Mouse (Mus musculus) T-helper 1 cell (primary cell): ENCODE data around the gene Gm47841.

ENCODE experiments used
- in situ Hi-C: fragments of 300-600 bp; cut with MboI, MseI; formaldehyde crosslinking; loops from one replicate; pipeline ENCODE4 v1.15.1; 2025; ENCODE audit warnings: high pct_unique_total_duplicates

Gm47841 gene

DNA sequence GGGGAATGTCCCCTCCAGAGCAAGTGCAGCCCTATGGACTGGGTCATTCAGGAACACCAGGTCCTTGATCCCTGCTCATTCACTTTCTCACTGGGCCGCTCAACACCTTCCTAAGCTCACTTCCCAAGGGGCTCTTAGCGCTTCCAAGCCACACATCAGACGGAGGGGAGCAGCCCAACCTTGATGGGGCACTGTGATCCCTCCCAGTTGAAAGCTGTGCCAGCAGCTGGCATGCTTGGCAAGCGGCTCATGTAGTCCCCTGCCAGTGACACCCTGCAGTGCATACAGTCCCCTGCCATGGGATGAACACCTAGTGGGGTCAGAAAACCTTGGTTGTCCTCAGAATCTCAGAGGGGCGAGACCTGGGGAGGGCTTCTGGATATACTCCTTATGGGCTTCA lies 26.9 kb upstream of the Gm47841 start:
- in situ Hi-C loops: no loop called here

GRCm38 (mm10) chr15:101072736-101073135 lies 25.5 kb upstream of the Gm47841 start:
- in situ Hi-C loops: no loop called here

GRCm38 (mm10) chr15:101070762-101071161 lies 23.6 kb upstream of the Gm47841 start:
- in situ Hi-C loops: no loop called here

- in situ Hi-C loops: no loop called here
Measured at GRCm38 (mm10) chr15:101069641-101070190, 22.5 kb upstream of the Gm47841 start.

DNA sequence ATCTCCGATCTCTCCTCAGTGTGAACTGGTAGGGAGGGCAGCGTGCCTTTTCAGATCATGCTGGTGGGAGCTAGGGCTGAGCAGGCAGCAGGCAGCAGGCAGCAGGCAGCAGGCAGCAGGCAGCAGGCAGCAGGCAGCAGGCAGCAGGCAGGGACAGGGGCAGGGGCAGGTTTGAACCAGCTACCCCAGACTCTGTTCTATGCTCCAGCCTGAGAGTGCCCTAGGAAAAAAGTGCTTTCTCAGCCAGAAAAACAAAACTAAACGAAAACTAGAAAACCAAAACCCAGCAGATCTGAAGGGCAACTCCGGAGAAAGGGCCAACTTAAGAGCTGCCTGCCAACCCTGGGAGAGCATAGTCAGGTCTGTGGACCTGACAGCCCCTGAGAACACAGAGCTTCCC lies 21.5 kb upstream of the Gm47841 start:
- in situ Hi-C loops: no loop called here

GRCm38 (mm10) chr15:101068029-101068428 lies 20.8 kb upstream of the Gm47841 start:
- in situ Hi-C loops: no loop called here

DNA sequence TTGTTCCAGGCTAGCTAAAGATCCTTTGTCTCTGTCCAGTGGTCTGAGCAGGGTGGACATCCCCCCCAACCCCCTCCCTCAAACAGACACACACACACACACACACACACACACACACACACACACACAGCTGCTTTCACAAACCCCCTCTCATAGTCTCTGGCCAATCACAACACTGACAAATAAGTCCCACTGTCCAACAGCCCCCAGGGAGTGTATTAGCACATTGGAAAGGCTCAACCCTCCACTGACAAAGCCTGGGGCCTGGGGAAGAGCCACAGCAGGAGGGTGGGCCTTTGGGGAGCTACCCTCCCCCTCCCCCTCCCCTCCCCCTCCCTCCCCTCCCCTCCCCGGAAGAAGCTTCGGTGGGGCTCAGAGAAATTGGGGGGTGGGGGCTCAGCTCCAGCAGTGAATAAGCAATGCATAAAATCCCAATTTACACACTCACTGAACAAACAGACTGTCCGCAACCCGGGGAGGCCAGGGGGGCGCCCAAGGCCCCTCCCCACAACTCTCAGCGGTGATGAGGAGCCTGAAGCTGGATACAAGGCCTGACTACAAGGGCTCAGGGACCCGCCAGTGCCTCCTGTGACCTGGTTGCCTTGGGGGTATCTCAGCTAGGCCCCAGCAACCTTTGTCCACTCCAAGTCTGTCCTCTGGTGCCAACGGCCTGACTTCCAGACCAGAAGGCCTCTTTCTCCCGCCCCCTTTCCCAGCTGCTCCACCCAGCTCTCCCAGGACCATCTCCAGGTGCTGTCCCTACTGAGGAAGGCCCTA lies 19.9 kb upstream of the Gm47841 start:
- in situ Hi-C loops: no loop called here

DNA sequence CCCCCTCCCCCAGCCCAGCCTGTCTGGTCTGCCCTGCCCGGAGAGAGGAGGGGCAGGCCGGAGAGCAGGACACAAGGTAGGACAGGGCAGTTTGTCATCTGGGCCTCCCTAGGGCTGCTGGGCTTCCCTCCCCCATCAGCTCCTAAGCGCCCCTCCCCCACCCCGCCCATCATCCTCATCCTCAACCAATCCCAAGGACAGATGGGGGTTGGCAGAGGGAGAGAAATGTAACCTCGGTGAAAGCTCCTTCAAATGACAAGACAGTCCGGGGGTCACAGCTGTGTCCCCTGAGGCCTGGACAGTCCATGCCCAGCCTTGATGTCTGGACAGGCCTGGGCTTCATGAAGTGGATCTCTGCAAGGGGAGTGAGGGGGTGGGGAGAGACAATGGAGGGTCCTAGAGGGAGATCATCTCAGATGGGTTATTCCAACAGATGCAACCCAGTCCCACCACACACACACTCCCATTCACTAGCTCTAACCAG lies 19.2 kb upstream of the Gm47841 start:
- in situ Hi-C loops: no loop called here

- in situ Hi-C loops: no loop called here
Measured at GRCm38 (mm10) chr15:101065069-101065468, 17.9 kb upstream of the Gm47841 start.

DNA sequence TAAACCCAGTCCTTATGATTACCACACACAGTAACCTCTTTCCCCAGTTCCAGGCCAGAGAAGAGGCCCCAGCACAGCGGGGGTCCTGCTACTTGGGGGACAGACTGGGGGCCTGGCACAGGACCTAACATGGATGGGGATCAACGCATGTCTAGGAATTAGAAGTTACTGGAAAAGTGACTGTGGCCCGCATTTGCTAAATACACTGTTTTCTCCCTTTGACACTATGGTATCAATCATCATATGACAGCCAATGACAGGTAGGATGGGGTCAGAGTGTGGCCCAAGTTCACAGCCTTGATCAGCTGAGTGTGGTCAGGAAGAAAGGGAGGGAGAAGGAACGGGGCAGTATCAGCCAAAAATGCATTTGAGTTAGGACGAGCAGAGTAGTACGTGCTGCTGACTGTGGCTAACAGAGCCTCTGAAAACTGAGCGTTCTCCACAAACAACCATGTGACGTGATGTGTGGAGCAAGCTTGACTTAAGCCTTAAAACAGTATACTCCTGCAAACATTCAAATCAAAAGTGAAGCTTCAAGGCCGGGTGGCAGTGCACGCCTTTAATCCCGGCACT lies 13.2 kb upstream of the Gm47841 start:
- in situ Hi-C loops: no loop called here

DNA sequence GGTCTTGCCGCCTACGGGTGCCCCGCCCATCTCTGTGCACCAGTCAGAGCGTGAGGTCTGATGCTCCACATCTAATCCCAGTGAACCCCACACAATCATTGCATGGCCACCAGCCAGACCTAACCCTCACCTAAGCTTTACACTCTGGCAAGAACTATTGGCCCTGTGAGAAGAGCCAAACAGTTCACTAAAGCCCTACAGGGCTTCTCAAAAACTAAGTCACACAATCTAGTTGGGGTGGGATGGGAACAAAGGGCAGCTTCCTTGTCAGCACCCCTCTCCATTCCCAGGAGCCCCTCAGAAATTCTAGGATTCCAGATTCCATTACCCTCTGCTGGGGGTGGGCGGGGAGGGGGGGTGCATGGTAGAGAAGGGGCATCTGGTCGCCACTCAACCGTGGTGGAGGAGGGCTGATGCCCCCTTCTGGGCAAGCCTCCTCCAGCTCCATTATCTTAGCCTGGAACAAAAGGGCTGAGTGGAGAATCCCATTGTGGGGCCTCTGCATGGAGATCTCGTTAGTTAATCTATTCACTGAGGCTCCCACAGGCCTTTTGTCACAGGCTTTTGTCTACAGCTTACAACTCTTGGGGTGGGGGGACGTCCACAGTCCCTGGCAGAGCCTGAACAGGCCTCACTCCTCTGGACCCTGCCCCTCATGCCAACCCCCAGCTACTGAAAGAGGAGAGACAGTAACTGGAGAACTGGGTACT lies 12.5 kb upstream of the Gm47841 start:
- in situ Hi-C loops: no loop called here

- in situ Hi-C loops: no loop called here
Measured at GRCm38 (mm10) chr15:101056225-101056624, 9.0 kb upstream of the Gm47841 start.

- in situ Hi-C loops: no loop called here
Measured at GRCm38 (mm10) chr15:101054541-101054940, 7.3 kb upstream of the Gm47841 start.

DNA sequence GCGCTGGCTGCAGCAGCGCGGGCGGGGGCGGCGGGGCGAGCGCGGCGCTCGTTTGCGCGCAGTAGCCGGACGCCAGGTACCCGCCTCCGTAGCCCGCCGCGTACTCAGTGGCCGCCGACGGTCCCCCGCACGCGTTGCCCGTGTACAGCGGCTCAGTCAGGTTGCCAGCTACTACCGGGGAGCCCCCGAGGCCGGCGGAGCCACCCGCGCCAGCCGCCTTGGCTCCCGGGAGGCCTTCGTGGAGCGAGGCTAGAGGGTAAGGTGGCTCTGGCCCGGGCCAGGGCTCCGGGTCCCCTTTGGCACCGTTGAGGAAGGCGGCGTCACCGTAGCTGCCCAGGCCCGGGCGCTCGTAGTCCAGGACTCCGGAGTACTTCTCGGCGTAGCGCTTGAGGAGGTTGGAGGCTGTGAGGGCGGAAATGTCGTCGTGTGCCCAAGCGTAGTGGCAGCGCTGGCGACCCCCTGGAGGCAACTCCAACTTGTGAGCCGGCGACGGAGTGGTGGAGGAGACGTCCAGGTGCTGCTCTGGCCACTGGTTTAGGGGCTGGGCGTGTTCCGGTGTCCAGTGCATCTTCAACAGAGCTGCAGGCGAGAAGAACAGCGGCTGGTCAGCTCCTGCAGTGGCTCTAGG lies 6.7 kb upstream of the Gm47841 start:
- in situ Hi-C loops: no loop called here

DNA sequence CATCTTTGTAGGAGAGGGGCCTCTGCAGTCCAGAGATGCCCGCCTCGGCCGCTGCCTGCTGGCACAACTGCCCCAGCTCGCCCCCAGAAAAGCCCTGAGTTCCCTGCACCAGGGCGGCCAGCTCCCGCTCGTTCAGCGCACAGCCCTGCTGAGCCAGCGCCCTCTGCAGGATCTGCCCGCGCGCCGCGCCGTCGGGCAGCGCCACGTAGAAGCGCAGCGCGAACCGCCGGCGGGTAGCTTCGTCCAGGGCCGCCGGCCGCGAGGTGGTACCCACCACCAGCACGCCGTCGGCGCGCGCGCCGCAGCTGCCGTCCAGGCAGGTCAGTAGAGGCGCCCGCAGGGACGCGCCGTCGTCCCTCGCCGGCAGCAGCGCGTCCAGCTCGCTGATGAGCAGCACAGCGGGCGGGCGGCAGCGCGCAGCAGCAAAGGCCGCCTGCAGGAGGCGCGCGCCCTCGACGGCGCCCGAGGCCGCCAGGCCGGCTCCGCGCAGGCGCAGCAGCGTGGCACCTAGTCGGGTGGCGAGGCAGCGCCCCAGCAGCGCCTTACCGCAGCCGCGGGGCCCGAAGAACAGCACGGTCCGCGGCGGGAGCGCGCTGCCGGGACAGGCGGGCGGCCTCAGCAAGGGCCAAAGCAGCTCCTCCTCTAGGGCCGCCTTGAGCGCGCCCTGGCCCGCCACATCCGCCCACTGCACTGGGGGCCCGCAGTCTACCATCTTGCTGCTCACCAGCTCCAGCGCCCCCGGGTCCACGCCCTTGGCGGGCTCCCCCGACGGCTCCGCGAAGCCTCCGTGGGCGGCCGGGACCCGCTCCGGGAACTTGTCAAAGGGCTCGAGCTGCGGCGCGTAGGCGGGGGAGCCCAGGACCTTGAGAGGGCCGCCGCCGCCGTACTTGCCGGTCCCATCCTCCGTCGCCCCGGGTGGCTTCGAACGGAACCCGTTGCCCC lies 5.6 kb upstream of the Gm47841 start:
- in situ Hi-C loops: no loop called here

DNA sequence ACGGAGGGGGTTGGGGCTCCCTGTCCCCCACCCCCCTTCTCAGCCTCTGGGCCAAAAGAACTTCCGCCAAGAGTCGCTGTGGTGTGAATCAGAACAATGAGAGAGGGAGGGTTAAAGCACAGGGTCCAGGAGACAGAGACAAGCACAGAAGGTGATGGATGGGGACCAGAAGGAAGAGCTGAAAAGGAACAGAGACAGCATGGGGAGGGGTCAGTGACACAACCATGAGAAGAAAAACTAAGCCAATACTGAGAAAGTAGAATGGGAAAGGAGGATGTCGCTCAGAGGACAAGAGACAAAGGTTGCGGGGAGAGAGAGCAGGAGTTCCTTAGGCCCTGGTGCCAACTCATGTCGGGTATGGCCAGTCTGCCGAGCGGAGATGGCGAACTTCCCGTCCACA lies 4.7 kb upstream of the Gm47841 start:
- in situ Hi-C loops: no loop called here

DNA sequence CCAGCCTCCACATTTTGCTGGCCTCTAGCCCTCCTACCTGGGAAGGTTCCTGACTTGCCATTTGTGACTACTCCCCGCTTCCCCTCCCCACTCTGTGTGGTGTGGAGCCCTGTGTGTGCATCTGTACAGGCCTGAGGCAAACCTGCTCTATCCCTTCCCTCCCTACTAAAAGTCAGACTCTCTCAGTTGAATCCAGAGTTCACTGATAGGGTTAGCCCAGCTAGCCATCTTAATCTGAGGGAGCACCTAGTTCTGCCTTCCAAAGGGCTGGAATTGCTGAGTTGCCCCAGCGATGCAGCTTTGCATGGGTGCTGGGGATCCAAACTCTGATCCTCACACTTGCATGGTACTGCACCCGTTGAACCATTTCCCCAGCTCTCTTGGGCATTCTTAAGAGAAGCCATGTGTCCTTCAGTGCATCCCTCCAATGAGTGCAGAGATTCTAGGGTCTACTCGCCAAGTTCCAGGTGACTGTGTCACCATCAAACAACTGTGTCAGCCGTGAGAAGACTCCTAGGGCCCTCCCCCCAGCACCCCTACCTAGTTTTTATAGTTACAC lies 1.2 kb upstream of the Gm47841 start:
- in situ Hi-C loops: no loop called here

- in situ Hi-C loops: no loop called here
Measured at GRCm38 (mm10) chr15:101046527-101047193, 537 bp downstream of the Gm47841 start.

DNA sequence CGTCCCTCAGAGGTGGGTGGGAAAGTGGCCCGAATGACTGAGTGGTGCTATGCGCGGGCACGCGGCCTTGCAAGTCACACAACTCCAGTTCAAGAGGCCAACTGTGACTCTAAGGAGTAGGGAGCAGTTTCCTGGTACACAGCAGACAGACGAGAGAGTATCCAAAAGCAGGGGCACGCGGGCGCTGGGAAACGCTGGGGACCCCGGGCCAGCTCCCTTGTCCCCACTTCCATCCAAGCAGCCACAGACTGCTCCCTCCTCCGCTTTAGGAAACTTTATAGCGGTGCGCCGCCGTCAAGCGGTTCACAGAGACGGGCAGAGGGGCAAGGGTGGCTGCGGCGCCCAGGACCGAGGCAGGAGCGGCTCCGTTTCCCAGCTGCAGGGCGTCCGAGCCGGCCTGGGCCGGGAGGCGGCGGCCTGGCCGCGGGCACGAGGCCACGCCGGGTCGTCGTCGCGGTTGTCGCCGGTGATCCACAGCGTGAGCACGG lies 1.1 kb downstream of the Gm47841 start:
- in situ Hi-C loops: no loop called here

GRCm38 (mm10) chr15:101044531-101044930 lies 2.7 kb downstream of the Gm47841 start:
- in situ Hi-C loops: no loop called here
